Mouse (Mus musculus) cerebral cortex, adult 2 months (tissue): ENCODE measurements around the gene Golt1b.

Experiments used
- WGBS: fragments of 180-500 bp; shearing (Covaris S2); methylation state at CpG from one replicate; pipeline ENCODE4 v1.1.7; 2018; 5-methylcytosine and 5-hydroxymethylcytosine counted together

Gene Golt1b

GRCm38 (mm10) chr6:142384521-142384920, 2.5 kb upstream of the Golt1b start:
- 92% methylated on average over 9 of the region's 9 CpGs for WGBS

- WGBS = 4% methylated on average over 31 of the region's 31 CpGs
Observed at GRCm38 (mm10) chr6:142386285-142387010, 573 bp upstream of the Golt1b start.

DNA sequence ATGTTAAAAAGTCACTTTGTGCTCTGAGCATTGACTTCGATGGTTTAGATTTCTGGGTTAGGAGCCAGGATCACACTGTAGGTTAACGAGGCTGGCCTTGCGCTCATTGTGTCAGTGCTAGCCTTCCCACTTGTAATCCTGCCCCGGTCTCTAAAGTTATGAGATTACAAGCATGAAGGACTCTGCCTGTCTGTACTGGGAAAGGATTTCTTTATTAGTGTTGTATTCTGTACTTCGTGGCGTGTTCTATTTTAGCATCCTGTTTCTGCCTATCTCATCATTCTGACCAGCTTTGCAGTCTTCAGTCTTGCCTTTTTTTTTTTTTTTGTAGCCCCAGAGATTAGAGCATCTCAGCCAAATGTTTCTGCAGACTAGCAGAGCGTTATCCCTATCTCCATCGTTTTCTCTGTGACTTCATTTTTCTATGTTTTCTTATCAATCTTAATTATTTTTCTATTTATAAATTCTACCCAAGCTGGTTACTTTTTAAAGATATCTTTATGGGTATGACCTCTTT, 792 bp downstream of the Golt1b start:
- 7% methylated on average over 8 of the region's 8 CpGs for WGBS

DNA sequence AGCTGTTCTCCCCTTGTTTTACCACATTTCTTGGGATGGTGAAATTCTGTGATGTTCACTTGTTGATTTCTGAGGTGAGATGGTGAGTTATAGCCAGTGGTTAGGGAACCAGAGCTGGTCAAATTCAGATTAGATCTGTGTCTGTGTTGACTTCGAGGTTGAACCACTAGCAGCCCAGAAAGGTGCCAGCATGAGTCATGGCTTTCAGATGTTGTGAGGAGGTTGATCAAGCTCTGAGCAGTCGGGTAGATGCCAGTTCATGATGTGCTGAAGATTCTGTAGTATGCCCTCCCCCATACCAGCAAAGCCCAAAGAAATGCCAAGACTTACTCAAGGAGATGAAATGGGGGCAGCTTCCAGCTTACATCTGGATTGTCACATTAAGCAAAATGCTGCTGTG, 2.1 kb downstream of the Golt1b start:
- WGBS = 51% methylated on average over 2 of the region's 2 CpGs

DNA sequence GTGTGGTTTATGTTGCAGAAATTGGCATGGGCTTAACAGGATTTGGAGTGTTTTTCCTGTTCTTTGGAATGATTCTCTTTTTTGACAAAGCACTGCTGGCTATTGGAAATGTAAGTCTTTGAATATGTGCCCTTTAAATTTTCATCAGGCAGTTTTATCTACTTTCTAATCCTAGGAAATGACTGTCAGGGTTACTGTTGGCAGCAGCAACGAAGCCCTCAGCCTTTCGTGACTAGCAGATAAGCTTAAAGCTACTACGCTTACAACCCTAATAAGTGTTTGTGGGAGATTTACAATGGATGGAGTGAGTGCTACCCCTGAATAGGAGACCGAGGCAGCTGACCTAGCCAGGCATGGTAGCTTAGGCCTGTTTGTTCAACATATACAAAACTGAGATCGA, 5.3 kb downstream of the Golt1b start:
- WGBS = 90% methylated on average over 5 of the region's 5 CpGs

DNA sequence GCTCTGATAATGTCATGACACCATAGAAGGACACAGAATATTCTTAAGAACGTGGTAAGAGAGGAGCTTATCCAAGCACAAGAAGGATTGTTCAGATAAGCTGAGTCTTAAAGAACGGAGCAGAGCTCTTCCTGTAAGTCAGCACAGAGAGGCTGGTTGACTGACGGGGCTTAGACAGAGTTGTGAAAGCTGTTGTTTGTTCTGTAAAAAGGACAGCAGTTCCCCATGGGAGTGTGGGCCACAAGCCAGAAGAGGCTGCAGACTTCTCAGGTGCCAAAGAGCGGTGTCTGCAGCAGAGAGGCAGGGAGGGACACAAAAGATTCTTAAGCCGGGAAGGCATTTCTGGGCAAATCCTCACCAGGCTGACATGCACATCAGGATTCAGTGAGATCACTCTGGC, 7.6 kb downstream of the Golt1b start:
- WGBS = 51% methylated on average over 5 of the region's 5 CpGs

DNA sequence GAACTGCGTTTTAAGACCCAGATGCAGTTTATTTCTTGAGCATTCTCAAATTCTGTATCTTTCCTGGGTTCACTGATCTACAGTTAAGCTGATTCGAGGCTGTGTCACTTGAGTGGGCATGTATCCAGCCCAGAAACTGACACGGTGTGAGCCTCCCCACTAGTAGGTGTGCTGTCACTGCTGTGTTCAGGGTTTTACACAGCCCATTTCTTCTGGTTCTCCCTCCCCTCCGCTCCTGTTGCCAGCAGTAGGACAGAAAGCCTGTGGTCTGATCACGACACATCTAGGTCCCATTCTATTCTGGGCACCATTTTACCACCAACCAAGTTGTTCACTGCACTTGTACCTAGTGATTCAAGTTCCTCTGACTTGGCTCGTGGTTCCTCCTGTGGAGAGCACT, 8.7 kb downstream of the Golt1b start:
- 67% methylated on average over 6 of the region's 6 CpGs for WGBS

GRCm38 (mm10) chr6:142411140-142411539, 24.1 kb downstream of the Golt1b start:
- 57% methylated on average over 1 of the region's 1 CpGs for WGBS

GRCm38 (mm10) chr6:142412906-142413491, 26.0 kb downstream of the Golt1b start, which contains the start of gene Spx:
Spx (plus strand) TSS chr6:142413441.
- WGBS = 85% methylated on average over 11 of the region's 11 CpGs

DNA sequence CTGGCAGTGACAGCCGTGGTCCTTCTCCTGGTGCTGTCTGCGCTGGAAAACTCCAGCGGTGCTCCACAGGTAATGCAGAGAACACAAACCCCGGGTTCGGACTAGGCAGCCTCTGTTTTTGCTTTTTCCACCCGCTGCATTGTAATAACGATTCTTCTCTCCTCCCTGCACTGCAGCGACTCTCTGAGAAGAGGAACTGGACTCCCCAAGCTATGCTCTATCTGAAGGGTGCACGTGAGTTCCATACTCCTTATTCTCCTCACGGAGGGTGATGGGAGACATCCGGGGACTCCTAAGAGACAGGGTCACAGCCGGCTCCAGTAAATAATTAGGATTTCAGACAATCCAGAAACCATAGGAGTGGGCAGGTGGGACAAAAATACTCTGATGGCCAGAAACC, 26.8 kb downstream of the Golt1b start:
- WGBS = 44% methylated on average over 12 of the region's 12 CpGs

DNA sequence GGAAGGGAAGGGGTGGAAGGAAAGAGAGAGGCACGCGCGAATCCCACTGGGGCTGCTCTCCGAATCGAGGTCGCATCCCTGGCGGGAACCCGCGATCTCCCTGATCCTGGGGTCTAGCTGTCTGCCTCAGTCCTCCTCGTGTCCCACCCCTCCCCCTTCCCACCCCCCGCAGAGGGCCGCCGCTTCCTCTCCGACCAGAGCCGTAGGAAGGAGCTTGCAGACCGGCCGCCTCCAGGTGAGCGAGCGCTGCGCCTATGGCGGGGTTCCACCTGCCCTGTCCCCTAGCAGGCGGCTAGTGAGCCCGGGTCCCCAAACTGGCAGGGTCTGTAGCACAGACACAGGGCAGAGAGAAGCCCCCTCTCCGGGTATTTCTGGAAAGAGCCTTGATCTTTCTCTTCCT, 27.6 kb downstream of the Golt1b start:
- 4% methylated on average over 24 of the region's 24 CpGs for WGBS

DNA sequence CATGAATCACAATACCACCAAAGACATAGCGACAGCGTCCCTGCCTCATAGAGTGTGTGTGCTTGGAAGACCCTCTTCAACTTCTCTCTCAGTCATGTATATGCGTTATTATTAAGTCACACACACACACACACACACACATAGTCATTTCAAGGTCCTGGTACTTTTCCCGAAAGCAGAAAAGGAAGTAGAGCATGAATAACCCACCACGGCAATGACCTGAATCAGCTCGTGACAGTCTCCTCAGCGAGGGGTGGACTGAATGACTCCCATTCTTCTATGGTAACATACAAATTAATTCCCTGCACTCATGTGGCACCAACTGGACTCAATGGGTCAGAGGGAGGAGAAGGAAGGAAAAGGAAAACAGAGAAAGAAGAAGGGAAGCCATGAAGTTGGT, 38.0 kb downstream of the Golt1b start:
- WGBS = 62% methylated on average over 7 of the region's 7 CpGs

- WGBS = 80% methylated on average over 12 of the region's 12 CpGs
Observed at GRCm38 (mm10) chr6:142451381-142451780, 64.4 kb downstream of the Golt1b start.

DNA sequence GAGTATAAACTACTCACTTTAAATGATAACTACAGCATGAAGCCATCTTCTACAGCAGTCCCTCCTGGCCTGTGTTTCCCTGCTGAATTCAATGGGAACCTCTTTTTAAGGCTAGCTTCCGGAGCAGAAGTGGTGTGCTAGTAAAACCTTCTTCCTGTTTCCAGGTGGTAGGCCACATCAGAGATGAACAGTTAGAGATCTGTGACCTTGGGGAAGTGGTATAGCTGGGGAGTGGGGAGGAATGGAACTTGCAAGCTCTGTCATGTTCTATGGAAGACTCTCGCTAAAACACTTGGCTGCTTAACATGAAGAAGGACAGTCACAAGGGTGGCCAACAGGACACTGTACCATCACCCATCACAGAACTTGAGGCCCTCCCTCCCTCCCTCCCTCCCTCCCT, 66.3 kb downstream of the Golt1b start:
- 79% methylated on average over 2 of the region's 2 CpGs for WGBS
